Mouse (Mus musculus): ENCODE measurements at regions not wholly inside any gene's neighbourhood (a gene's known extent, or its start where the extent isn't known, plus 50 kb on each side); places are given as distances from the start of the nearest gene placed in this dataset.

DNA sequence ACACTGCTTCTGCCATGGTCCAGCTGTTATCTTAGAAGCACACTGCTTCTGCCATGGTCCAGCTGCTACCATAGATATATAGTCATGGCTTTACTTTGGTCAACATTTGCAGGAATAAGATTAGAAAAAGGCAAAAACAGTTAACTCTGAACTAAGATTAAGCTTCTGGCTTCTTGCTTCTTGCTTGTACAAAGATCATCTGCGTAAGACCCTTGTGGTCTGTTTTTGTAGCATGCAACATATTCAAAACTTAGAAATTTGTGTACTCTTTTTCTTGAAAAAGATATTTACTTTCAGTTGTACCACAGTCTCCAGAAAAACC, 130.5 kb downstream of the Mtx2 start:
- TF ChIP-seq CTCF (IDR thresholded peaks at IDR 0.05) = no peak
- ChIA-PET POLR2A (interaction anchor here (1.7 kb wide), 1 partner anchor 8 kb away, joined by 3 read pairs; no protein-coding TSS in a partner anchor), CTCF (interaction anchor here (2.2 kb wide), 1 partner anchor 241 kb away, joined by 6 read pairs; no protein-coding TSS in a partner anchor)
- no peaks in the 10 kb centered on the region for H3K27me3 ChIP-seq
- ATAC-seq (no peak), DNase-seq (ENCODE audit: low read depth, low spot score) (no peak)
- in situ Hi-C loops (cut with MboI; ENCODE audit: low pct_unique_long_range_greater_than_20kb) = loop anchor here (25.0 kb wide), 1 partner anchor 631 kb away; no protein-coding TSS in a partner anchor

DNA sequence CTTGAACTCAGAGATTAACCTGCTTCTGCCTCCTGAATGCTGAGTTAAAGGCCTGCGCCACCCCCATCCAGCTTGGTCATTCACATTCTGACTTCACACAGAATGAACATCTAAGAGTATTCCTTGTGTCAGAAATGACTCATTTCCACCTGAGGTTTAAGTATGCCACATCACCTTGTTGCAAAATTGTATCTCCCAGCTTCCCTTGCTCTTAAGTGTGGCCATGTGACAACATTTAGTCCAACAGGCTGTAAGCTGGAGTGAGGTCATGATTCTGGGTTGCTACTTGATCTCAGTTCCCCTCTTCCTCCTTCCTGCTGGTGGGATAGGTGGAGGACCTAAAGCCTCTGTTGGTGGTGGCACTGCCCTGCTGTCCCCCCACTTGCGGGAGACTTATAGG, 131.0 kb downstream of the Mtx2 start:
- DNase-seq (ENCODE audit: low read depth, low spot score) (no peak), ATAC-seq (no peak)
- POLR2A ChIA-PET = interaction anchor here (1.7 kb wide), 1 partner anchor 8 kb away, joined by 3 read pairs; no protein-coding TSS in a partner anchor
- CTCF ChIA-PET = interaction anchor here (2.2 kb wide), 1 partner anchor 241 kb away, joined by 6 read pairs; no protein-coding TSS in a partner anchor
- no peaks in the 10 kb centered on the region for H3K27me3 ChIP-seq
- TF ChIP-seq CTCF (IDR thresholded peaks at IDR 0.05) = no peak
- in situ Hi-C loops (cut with MboI; ENCODE audit: low pct_unique_long_range_greater_than_20kb) = loop anchor here (25.0 kb wide), 1 partner anchor 631 kb away; no protein-coding TSS in a partner anchor

DNA sequence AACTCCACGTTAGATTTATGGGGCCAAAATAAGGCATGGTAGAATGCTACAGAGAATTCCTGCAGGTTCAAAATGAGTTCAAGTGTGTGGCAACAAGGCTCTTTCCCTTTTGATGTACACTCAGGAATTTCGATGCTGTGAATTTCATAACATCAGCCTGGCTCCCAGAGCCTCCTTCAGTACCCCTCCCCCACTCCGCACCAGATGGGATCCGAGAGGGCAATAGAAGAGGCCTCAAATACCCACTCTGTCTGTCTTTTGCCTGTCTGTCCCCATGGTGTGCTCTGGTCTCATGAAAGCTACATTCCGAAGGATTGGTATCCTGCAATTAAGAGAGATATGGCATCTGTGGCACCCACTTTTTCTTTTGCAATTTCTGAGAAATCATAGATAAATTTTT, 134.3 kb downstream of the Mtx2 start:
- CTCF ChIA-PET = interaction anchor here (1.7 kb wide), 1 partner anchor 244 kb away, joined by 4 read pairs; no protein-coding TSS in a partner anchor
- no peaks in the 10 kb centered on the region for H3K27me3 ChIP-seq
- POLR2A ChIA-PET = no interaction called here
- DNase-seq (ENCODE audit: low read depth, low spot score) = no peak
- ATAC-seq = no peak
- TF ChIP-seq CTCF (IDR thresholded peaks at IDR 0.05) = no peak
- in situ Hi-C loops (cut with MboI; ENCODE audit: low pct_unique_long_range_greater_than_20kb) = loop anchor here (5.0 to 25.0 kb wide), 4 partner anchors 97 to 627 kb away; no protein-coding TSS in a partner anchor

DNA sequence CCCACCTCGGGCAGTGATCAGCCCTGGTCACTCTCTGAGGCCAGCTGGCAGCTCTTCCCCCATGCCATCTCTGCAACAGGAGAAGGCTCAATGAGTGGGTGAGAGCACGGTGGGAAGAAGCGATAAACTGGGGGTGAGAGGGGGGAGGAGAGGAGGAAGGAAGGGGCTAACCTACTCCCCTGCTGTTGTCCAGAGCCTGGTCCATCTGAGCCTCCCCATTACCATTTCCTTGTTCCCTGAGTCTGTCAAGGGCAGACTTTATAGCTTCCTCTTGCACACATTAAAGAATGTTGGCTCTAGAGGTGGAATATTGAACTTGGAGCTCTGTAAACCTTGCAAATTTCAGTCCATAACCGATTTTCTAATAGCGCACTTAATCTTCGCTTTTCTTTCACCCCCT, 136.8 kb downstream of the Mtx2 start:
- CTCF ChIA-PET = interaction anchor here (0.7 to 3.5 kb wide), 5 partner anchors 18 to 247 kb away, joined by 3 to 18 read pairs (median 4); no protein-coding TSS in a partner anchor
- no peak for DNase-seq (ENCODE audit: low read depth, low spot score)
- POLR2A ChIA-PET = no interaction called here
- no peak for TF ChIP-seq CTCF (IDR thresholded peaks at IDR 0.05)
- in situ Hi-C loops (cut with MboI; ENCODE audit: low pct_unique_long_range_greater_than_20kb) = loop anchor here (5.0 to 25.0 kb wide), 4 partner anchors 95 to 625 kb away; no protein-coding TSS in a partner anchor
- no peaks in the 10 kb centered on the region for H3K27me3 ChIP-seq
- no peak for ATAC-seq

DNA sequence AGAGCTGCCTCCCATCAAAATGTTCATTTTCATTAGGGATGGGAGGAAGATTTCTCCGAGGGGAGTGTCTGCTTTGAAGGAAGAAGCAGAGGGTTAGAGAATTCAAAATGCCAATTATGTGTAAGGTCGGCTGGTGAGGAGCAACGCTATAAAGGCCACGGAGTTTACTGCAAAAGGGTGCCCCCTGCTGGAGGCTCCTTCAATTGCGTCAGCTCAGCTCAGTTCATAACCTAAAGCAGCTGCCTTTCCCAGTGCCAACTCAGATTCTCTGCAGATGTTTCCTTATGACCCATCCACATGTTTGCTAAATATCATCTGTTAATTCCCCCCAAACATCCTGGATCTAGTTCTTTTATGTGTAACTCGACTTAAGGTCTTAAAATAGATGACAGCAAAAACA, 138.8 kb downstream of the Mtx2 start:
- DNase-seq (ENCODE audit: low read depth, low spot score) = peak; percentile 42
- ChIA-PET CTCF (interaction anchor here (0.7 to 3.5 kb wide), 4 partner anchors 10 to 262 kb away, joined by 3 to 18 read pairs (median 4); no protein-coding TSS in a partner anchor), POLR2A (interaction anchor here (0.7 kb wide), 1 partner anchor 9 kb away, joined by 3 read pairs; no protein-coding TSS in a partner anchor)
- peak; percentile 78 for ATAC-seq
- peak; percentile 95 for TF ChIP-seq CTCF (IDR thresholded peaks at IDR 0.05)
- H3K27me3 ChIP-seq = no peaks in the 10 kb centered on the region
- in situ Hi-C loops (cut with MboI; ENCODE audit: low pct_unique_long_range_greater_than_20kb) = loop anchor here (5.0 to 25.0 kb wide), 4 partner anchors 93 to 623 kb away; no protein-coding TSS in a partner anchor

DNA sequence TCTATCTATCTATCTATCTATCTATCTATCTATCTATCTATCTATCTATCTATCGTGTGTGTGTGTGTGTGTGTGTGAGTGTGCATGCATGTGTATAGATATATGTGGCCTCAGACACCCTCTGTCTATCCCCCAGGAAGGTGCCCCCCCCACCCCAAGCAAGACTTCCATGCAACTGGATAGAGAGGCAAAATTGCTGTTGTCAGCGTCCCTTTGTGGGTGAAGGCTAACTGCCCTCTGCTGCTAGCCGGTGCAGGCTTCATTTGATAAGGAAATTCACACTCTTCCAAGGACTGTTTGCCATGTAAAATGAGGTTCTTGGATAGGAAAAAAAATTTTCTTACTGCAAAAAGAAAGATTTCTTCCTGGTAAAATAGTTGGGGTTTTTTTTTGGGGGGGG, 139.4 kb downstream of the Mtx2 start:
- ChIA-PET POLR2A (interaction anchor here (0.7 kb wide), 1 partner anchor 9 kb away, joined by 3 read pairs; no protein-coding TSS in a partner anchor), CTCF (interaction anchor here (0.7 to 3.5 kb wide), 4 partner anchors 10 to 263 kb away, joined by 3 to 18 read pairs (median 4); no protein-coding TSS in a partner anchor)
- no peak for TF ChIP-seq CTCF (IDR thresholded peaks at IDR 0.05)
- DNase-seq (ENCODE audit: low read depth, low spot score) (no peak), ATAC-seq (no peak)
- H3K27me3 ChIP-seq = no peaks in the 10 kb centered on the region
- in situ Hi-C loops (cut with MboI; ENCODE audit: low pct_unique_long_range_greater_than_20kb) = loop anchor here (5.0 to 25.0 kb wide), 4 partner anchors 92 to 622 kb away; no protein-coding TSS in a partner anchor

DNA sequence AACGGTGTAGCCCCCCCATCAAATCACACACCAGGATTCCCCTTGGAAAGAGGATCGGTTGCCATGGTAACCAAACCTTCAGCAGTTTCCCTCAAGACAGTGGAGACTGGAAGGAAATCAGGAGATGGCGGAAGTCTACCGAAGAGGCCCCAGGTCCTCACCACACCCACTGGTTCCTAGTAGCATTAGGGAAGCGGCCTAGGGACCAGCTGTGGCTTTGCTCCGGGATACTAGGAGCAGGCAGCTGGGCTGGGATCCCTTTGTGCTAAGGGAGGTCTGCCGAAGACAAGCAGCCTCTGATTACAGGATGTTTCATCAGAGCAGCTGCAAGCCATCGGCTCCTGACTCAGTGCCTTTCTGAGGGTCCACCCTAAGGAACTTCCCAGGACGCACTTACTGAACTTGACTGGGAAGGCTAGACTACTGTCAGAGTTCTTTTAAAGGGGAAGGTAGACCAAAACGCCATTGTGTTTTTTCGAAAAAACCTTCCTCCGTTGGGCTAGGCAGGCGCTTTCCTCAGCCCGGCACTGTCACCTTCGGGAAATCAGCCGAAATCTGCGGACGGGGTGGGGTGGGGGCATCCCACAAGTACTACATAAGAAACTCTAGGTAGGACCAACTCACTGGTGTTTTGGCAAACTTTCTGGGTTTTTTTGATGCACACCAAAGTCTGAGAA, 139.9 kb downstream of the Mtx2 start:
- POLR2A ChIA-PET = no interaction called here

DNA sequence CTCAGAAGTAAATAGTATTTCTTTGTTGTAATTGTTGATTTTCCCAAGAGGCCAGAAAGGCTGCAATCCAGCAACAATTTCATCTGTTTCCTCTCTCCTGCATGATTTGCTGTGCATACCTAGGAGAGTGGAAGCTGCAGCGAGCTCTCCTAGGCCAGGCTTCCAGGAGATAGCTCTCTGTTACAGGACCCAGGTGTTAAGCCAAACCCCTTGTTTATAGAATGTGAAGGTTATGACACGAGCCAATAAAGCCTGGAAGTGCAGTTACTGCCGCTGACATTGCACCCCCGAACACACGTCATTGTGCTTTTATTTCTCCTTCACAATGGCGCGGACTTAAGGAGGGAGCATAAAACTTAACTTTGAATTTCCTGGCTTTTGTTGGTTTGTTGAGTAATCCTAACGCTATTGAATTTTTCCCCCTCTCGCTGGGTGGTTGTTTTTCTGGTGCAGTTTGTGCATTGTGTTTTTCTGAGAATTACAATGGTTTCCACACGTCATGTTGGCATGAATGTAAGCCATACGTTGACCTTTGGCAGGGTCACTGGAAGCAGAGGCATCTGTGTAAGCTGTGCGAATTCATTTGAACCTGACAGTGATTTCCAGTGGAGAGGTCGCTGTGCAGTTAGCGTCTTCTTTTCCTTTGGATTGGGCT, 145.1 kb downstream of the Mtx2 start:
- ChIA-PET POLR2A (no interaction called here), CTCF (interaction anchor here (1.1 to 1.5 kb wide), 2 partner anchors 81 to 254 kb away, joined by 3 to 4 read pairs; no protein-coding TSS in a partner anchor)
- in situ Hi-C loops (cut with MboI; ENCODE audit: low pct_unique_long_range_greater_than_20kb) = loop anchor here (25.0 kb wide), 1 partner anchor 617 kb away; no protein-coding TSS in a partner anchor
- DNase-seq (ENCODE audit: low read depth, low spot score) (no peak), ATAC-seq (no peak)
- no peaks in the 10 kb centered on the region for H3K27me3 ChIP-seq
- TF ChIP-seq CTCF (IDR thresholded peaks at IDR 0.05) = no peak

More for the DNA sequence above, 139.9 kb downstream of the Mtx2 start:
- CTCF ChIA-PET = interaction anchor here (0.9 to 3.5 kb wide), 3 partner anchors 11 to 263 kb away, joined by 3 to 18 read pairs (median 6); no protein-coding TSS in a partner anchor
- no peak for TF ChIP-seq CTCF (IDR thresholded peaks at IDR 0.05)
- DNase-seq (ENCODE audit: low read depth, low spot score) = no peak
- ATAC-seq = no peak
- in situ Hi-C loops (cut with MboI; ENCODE audit: low pct_unique_long_range_greater_than_20kb) = loop anchor here (10.0 to 25.0 kb wide), 2 partner anchors 159 to 622 kb away; no protein-coding TSS in a partner anchor
- H3K27me3 ChIP-seq = no peaks in the 10 kb centered on the region

DNA sequence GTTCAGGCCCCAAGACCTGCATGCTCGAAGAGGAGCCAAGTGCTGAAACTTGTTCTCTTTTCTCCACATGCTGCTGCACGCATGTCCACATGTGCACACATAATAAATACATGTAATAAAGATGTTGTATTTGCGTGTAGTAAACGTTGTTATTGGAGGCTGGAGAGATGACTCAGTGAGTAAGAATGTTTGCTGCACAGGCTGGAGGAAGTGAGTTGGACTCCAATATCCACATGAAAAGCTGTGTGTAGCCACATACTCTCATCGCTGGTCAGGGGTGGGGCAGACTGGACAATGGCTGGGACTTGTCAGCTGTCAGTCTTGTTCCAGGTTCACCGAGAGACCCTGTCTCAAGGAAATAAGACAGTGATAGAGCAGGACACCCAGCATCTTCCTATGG, 147.8 kb downstream of the Mtx2 start:
- ChIA-PET POLR2A (no interaction called here), CTCF (interaction anchor here (1.7 kb wide), 1 partner anchor 159 kb away, joined by 3 read pairs; no protein-coding TSS in a partner anchor)
- ATAC-seq (peak; percentile 39), DNase-seq (ENCODE audit: low read depth, low spot score) (no peak)
- TF ChIP-seq CTCF (IDR thresholded peaks at IDR 0.05) = no peak
- no peaks in the 10 kb centered on the region for H3K27me3 ChIP-seq
- in situ Hi-C loops (cut with MboI; ENCODE audit: low pct_unique_long_range_greater_than_20kb) = loop anchor here (25.0 kb wide), 1 partner anchor 614 kb away; no protein-coding TSS in a partner anchor
